Mouse (Mus musculus) CD8-positive naive resting alpha-beta T cell, adult 57 days (primary cell): ENCODE measurements around the gene B3gnt7. TPM values are rescaled to one million over a fixed set of nuclear protein-coding genes. Genes with fewer than 3 reads are reported as not detected.

ENCODE experiments used
- total RNA-seq: library from RNA; stranded (reverse); gene quantifications from one replicate; pipeline ENCODE4 v1.2.4, GENCODE M21; 2023

The B3gnt7 gene
- 0.52 TPM for total RNA-seq

DNA sequence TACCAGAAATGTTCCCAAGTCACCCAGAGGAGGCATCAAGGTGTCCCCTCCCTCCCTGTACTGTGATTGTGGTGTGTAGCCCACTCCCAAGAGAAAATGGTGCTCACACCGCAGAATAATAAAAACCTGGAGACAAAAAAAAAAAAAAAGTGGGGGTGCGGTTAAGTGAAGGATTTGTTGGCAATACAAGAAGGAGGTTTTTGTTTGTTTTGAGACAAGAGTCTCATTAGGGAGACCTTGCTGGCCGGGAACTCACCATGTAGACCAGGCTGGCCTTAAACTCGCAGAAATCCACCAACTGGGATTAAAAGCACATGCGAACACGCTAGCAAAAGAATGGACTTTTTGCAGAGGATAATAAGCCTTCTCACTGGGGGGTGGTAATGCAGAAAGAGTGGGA, at the start of gene B3gnt7:
Gene B3gnt7, plus strand, starts transcription at position 301 of the 400 bp plus-strand sequence.

Other genes with a start within 250 kb of the B3gnt7 start
- gene Psmd1, start 238.4 kb upstream of the B3gnt7 start, total RNA-seq = 43.8 TPM
- gene Htr2b, start 190.9 kb upstream of the B3gnt7 start, total RNA-seq = not detected
- not detected for gene Gm21972, start 169.2 kb upstream of the B3gnt7 start, total RNA-seq
- gene Armc9, start 148.1 kb upstream of the B3gnt7 start, total RNA-seq = 14.9 TPM
- gene Ncl, start 56.6 kb downstream of the B3gnt7 start, total RNA-seq = 502 TPM
- not detected for gene Nmur1, start 123.4 kb downstream of the B3gnt7 start, total RNA-seq
- gene Tex44, start 123.5 kb downstream of the B3gnt7 start, total RNA-seq = not detected
- gene Ptma, start 223.9 kb downstream of the B3gnt7 start, total RNA-seq = 1,380 TPM